Mouse (Mus musculus) spleen, postnatal 10 days (tissue): ENCODE measurements around the gene Foxn3.

ENCODE experiments used
- DNase-seq, 2 experiments: peaks; one replicate each; pipeline ENCODE4 v3.0.0; 2021 to 2022; ENCODE audit warnings: low spot score in 2 of 2

Foxn3 gene

GRCm38 (mm10) chr12:99331341-99331947 lies 231.9 kb downstream of the Foxn3 start:
- no peak for DNase-seq

GRCm38 (mm10) chr12:99330822-99331285 lies 232.5 kb downstream of the Foxn3 start:
- DNase-seq: no peak

GRCm38 (mm10) chr12:99329301-99330257 lies 233.8 kb downstream of the Foxn3 start:
- DNase-seq: no peak

DNA sequence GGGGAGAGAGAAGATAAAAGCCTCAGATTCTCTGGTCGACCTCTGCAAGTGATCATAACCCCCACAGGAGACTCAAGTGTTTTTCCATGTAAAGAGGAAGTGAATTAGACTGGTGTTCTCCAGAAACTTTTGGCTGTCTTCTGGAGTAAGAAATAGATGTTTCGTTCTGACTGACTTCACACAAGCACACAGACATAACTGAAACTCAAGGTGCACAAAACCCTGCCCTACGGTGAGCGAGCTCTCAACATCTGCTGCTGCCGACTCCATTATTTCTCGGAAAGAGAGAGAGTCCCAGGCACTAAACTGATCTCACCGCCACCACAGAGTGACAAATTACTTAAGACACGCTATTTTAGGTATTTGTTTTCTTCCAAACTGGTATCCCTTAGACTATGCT lies 237.2 kb downstream of the Foxn3 start:
- no peak for DNase-seq

DNA sequence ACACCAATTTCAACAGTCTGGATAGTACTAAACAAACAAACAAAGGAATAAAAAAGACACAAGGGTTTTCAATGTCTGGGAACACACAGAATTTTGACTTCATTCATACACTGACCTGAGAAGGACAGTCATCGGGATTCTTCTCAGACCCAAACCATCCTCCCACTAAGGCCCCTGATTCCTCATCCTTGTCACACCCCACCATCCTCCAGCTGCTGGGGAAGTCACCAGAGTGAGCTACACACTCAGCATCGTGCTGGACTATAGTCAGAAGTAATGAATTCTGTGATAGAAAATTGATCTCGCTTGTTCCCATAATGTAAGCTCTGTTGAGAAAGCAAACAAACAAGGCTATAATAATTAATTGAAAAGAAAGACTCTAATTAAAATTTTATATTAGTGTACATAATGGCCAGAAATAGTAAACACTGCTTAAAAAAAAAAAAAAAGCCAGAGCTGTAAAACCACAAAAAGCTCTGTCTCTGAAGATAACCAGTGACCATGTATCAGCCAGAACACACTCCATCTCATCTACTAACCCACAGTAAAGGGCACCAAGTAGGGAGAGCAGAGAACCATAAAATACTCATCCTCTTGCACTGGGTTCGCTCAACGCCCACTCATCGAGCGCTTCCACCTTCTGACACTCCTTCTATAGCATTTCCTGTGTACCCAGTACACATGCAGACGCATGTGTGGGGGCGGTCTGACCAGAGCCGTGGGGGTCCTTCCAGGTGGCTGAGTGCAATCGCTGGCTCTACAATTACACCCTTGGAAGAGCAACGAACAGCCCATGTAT lies 241.6 kb downstream of the Foxn3 start:
- DNase-seq: no peak

GRCm38 (mm10) chr12:99320966-99321496 lies 242.4 kb downstream of the Foxn3 start:
- DNase-seq: no peak

GRCm38 (mm10) chr12:99319896-99320295 lies 243.5 kb downstream of the Foxn3 start:
- no peak for DNase-seq

GRCm38 (mm10) chr12:99319171-99319570 lies 244.2 kb downstream of the Foxn3 start:
- no peak for DNase-seq

- DNase-seq: no peak
Measured at GRCm38 (mm10) chr12:99315931-99316330, 247.5 kb downstream of the Foxn3 start.

GRCm38 (mm10) chr12:99314817-99315216 lies 248.6 kb downstream of the Foxn3 start:
- DNase-seq: no peak

DNA sequence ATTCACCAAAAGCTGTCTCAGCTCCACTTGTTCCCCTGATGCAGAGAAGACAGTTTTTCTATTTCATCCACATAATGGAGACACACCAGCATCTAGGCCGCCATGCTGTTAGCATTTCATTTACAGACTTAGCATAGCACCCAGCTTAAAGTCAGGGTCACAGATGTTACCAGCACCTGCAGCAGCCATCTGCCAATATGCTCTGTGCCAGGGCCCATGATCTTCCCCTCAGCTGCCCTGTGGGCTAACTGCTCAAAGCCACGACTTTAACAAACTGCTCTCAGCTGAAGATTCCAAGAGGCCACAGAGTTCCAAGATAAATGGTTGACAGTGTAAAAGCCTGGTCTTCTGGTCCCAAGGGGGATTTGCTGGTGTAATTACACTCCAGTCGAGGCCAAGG lies 252.1 kb downstream of the Foxn3 start:
- DNase-seq: no peak

GRCm38 (mm10) chr12:99309937-99310336 lies 253.4 kb downstream of the Foxn3 start:
- no peak for DNase-seq

- no peak for DNase-seq
Measured at GRCm38 (mm10) chr12:99308541-99309089, 254.8 kb downstream of the Foxn3 start.

DNA sequence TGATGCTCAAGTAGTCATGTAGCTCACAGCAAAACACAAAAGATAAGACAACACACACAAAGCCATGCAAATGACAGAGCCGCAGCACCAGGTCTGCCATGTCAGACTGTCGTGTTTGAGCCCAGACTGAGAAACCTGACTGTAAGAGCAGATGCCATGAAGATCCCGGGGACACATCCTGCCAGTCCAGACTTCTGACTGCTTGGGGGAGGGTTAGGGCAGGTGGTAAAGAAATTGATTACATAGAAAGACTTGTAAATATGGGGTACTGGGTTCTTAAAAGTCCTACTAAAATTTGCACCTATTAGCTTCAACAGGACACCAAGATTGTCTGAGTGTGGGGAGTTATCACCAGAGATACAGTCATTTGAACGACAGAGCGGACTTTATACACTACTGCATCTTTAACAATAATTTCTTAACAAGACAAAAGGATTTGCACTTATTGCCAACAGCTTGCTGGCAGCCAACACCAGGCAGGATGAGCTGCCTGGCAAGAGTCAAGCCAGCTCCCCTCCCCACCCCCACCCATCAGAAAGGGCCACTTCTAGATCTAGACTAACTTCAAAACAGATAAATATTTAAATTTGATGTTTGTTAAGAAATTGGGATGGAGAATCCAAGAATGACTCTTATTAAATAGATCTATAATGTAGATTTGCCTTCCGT lies 256.7 kb downstream of the Foxn3 start:
- no peak for DNase-seq

GRCm38 (mm10) chr12:99305784-99306535 lies 257.4 kb downstream of the Foxn3 start:
- DNase-seq: no peak

DNA sequence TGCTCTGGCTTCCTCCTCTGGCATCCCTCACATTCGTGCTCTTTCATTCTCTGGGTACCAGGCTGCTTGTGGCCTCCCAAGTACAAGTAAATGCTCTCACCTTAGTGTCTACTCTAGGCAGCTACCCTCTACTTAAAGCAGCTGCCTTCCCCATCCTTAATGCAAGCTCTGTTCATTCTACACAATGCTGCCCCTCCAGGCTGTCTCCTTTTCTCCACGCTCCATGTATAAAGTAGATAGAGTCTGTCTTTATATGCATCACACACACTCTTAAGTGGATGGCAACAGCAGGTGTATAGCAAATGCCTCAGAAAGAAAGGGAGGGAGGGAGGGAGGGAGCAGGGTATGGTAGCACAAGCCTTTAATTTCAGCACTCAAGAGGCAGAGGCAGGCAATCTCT lies 258.1 kb downstream of the Foxn3 start:
- no peak for DNase-seq

GRCm38 (mm10) chr12:99304056-99304455 lies 259.3 kb downstream of the Foxn3 start:
- DNase-seq: no peak

DNA sequence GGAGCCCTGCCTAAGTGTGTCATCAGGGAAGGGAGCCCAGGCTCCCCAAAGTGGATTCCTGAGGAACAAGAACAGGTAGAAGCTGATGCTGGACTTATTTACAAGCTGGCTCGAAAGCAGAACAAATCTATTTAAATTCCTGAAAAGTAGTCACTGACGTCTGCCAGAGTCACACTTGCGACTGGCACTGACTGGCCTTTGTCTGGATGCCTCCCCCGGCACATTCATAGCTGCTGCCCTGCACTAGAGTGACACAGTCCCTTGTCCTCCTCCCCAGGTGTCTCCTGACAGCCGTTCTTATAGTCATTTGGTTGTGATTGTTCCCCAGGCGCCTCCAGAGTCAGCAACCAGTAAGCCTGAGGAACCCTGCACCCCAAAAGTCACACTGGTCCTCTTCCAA lies 259.8 kb downstream of the Foxn3 start:
- DNase-seq: no peak

DNA sequence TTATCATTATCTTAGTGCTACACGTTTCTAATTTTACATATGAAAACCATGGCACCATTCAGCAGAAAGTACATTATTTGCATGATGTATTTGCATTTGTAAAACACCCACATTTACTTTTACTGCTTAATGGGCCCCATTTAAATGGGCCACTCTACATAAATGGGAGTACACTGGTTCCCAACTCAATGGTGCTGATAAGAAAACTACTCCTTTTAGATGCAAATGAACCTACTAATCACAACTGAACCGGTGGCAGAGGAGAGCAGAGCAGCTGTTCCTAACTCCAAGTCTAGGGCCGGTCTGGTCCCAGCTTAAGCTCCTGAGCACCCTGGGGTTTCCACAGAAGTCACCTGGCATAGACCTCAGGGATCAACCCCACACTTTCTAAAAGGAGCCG lies 263.5 kb downstream of the Foxn3 start:
- no peak for DNase-seq

DNA sequence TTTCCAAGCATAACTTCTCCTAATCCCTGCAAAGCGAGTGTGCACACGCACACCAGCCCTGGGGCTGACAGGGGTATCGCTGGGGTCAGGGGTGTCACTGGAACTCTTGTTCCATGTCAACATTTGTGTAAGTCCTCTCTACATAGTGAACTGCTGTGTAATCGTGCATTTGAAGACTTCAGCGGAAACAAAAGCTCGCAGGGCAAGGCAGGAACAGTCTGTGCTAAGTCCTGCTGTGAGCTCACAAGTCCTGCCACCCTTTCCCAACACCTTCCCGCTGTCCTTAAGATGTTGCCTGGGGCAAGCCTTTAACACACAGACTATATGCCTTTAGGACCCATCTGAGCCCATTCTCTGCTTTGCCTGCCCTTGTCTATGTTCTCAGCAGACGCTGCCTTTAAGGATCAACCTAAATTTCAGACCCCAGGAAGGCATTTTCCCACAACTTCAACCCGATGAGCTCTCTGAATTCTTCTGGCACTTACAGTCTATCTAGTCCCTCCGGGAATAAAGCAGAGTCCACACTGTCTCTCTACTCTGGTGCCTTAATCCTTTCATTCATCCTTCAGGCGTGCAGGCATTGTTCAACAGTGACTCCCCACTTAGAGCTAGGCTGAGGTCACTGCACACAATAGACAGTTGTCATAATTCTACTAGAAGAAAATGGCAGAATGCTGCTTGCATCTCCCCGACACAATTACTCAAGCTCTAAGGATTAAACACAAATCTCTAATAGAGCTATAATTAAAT lies 264.4 kb downstream of the Foxn3 start:
- no peak for DNase-seq
